Mouse (Mus musculus): ENCODE measurements around the gene Psmb10. TPM values are rescaled to one million over a fixed set of nuclear protein-coding genes. Genes with fewer than 3 reads are reported as not detected.

Psmb10 gene
- polyA plus RNA-seq, 1 experiment from 2014 or later = 93.0 TPM

- no peak overlapping the region for H3K4me2 ChIP-seq (ENCODE audit: low read length)
- no peaks in the 10 kb centered on the region for H3K36me3 ChIP-seq (ENCODE audit: control insufficient read depth, insufficient read depth, low read length)
- H3K9me3 ChIP-seq (ENCODE audit: control insufficient read depth, low read length) = no peaks in the 10 kb centered on the region
- peaks cover 10% of the 10 kb centered on the region for H3K4me1 ChIP-seq (ENCODE audit: control insufficient read depth, insufficient read depth, low read depth, low read length)
- 98% methylated on average over 3 of the region's 3 CpGs for WGBS
- no peak overlapping the region for H3K4me3 ChIP-seq (ENCODE audit: low read length)
- H3K27ac ChIP-seq (ENCODE audit: low read depth, low read length) = no peak overlapping the region
- no peak for ATAC-seq
- no peaks in the 10 kb centered on the region for H3K27me3 ChIP-seq (replicated peaks; ENCODE audit: control insufficient read depth, insufficient read depth, low read length)
- H3K9ac ChIP-seq (ENCODE audit: low read depth, low read length) = no peak overlapping the region
These were observed 7.0 kb downstream of the Psmb10 start for GRCm38 (mm10) chr8:105931271-105931670.

GRCm38 (mm10) chr8:105930602-105931001 is 7.6 kb downstream of the Psmb10 start:
- ATAC-seq = peak; percentile 62
- Histone ChIP-seq H3K4me2 (ENCODE audit: low read length) (no peak overlapping the region), H3K4me1 (ENCODE audit: control insufficient read depth, insufficient read depth, low read depth, low read length) (peaks cover 3% of the 10 kb centered on the region), H3K27me3 (replicated peaks; ENCODE audit: control insufficient read depth, insufficient read depth, low read length) (no peaks in the 10 kb centered on the region), H3K9ac (ENCODE audit: low read depth, low read length) (peak overlapping the region; percentile 56), H3K36me3 (ENCODE audit: control insufficient read depth, insufficient read depth, low read length) (no peaks in the 10 kb centered on the region), H3K27ac (ENCODE audit: low read depth, low read length) (peak overlapping the region; percentile 64; the same call in 1 of the 2 replicates), H3K4me3 (ENCODE audit: low read length) (no peak overlapping the region), H3K9me3 (ENCODE audit: control insufficient read depth, low read length) (no peaks in the 10 kb centered on the region)
- WGBS = 13% methylated on average over 8 of the region's 8 CpGs

GRCm38 (mm10) chr8:105925123-105925522 is 13.1 kb downstream of the Psmb10 start:
- no peaks in the 10 kb centered on the region for H3K9me3 ChIP-seq (ENCODE audit: control insufficient read depth, low read length)
- no peak for ATAC-seq
- no peaks in the 10 kb centered on the region for H3K4me1 ChIP-seq (ENCODE audit: control insufficient read depth, insufficient read depth, low read depth, low read length)
- H3K27me3 ChIP-seq (replicated peaks; ENCODE audit: control insufficient read depth, insufficient read depth, low read length) = no peaks in the 10 kb centered on the region
- no peak overlapping the region for H3K4me3 ChIP-seq (ENCODE audit: low read length)
- no peak overlapping the region for H3K4me2 ChIP-seq (ENCODE audit: low read length)
- 66% methylated on average over 3 of the region's 3 CpGs for whole genome bisulfite sequencing
- no peak overlapping the region for H3K27ac ChIP-seq (ENCODE audit: low read depth, low read length)
- no peaks in the 10 kb centered on the region for H3K36me3 ChIP-seq (ENCODE audit: control insufficient read depth, insufficient read depth, low read length)
- H3K9ac ChIP-seq (ENCODE audit: low read depth, low read length) = no peak overlapping the region

GRCm38 (mm10) chr8:105919390-105919789 is 18.9 kb downstream of the Psmb10 start:
- Histone ChIP-seq H3K36me3 (ENCODE audit: control insufficient read depth, insufficient read depth, low read length) (no peaks in the 10 kb centered on the region), H3K4me2 (ENCODE audit: low read length) (no peak overlapping the region), H3K4me3 (ENCODE audit: low read length) (no peak overlapping the region), H3K4me1 (ENCODE audit: control insufficient read depth, insufficient read depth, low read depth, low read length) (no peaks in the 10 kb centered on the region), H3K9ac (ENCODE audit: low read depth, low read length) (no peak overlapping the region), H3K9me3 (ENCODE audit: control insufficient read depth, low read length) (no peaks in the 10 kb centered on the region), H3K27me3 (replicated peaks; ENCODE audit: control insufficient read depth, insufficient read depth, low read length) (no peaks in the 10 kb centered on the region), H3K27ac (ENCODE audit: low read depth, low read length) (no peak overlapping the region)
- 91% methylated on average over 3 of the region's 3 CpGs for WGBS
- ATAC-seq = no peak

GRCm38 (mm10) chr8:105900941-105901616 is 37.2 kb downstream of the Psmb10 start:
- WGBS = 41% methylated on average over 16 of the region's 16 CpGs
- Histone ChIP-seq H3K4me3 (ENCODE audit: low read length) (peak overlapping the region; percentile 93), H3K4me1 (ENCODE audit: control insufficient read depth, insufficient read depth, low read depth, low read length) (peaks cover 10% of the 10 kb centered on the region), H3K36me3 (ENCODE audit: control insufficient read depth, insufficient read depth, low read length) (no peaks in the 10 kb centered on the region), H3K9me3 (ENCODE audit: control insufficient read depth, low read length) (no peaks in the 10 kb centered on the region), H3K4me2 (ENCODE audit: low read length) (peak overlapping the region; percentile 89), H3K27ac (ENCODE audit: low read depth, low read length) (peak overlapping the region; percentile 90), H3K9ac (ENCODE audit: low read depth, low read length) (peak overlapping the region; percentile 99), H3K27me3 (replicated peaks; ENCODE audit: control insufficient read depth, insufficient read depth, low read length) (no peaks in the 10 kb centered on the region)
- no peak for ATAC-seq

- no peaks in the 10 kb centered on the region for H3K36me3 ChIP-seq (ENCODE audit: control insufficient read depth, insufficient read depth, low read length)
- ATAC-seq = peak; percentile 95
- H3K9ac ChIP-seq (ENCODE audit: low read depth, low read length) = peak within 1 kb of the TSS; percentile 99
- H3K4me3 ChIP-seq (ENCODE audit: low read length) = peak within 1 kb of the TSS; percentile 93
- H3K27me3 ChIP-seq (replicated peaks; ENCODE audit: control insufficient read depth, insufficient read depth, low read length) = no peaks in the 10 kb centered on the region
- no peaks in the 10 kb centered on the region for H3K9me3 ChIP-seq (ENCODE audit: control insufficient read depth, low read length)
- H3K4me1 ChIP-seq (ENCODE audit: control insufficient read depth, insufficient read depth, low read depth, low read length) = peaks cover 10% of the 10 kb centered on the region
- peak within 1 kb of the TSS; percentile 89 for H3K4me2 ChIP-seq (ENCODE audit: low read length)
- peak within 1 kb of the TSS; percentile 90 for H3K27ac ChIP-seq (ENCODE audit: low read depth, low read length)
- under 1% methylated on average over 67 of the region's 68 CpGs for WGBS
These were observed 37.9 kb downstream of the Psmb10 start, which contains the start of gene Pskh1 for GRCm38 (mm10) chr8:105900180-105900940. Pskh1 (plus strand) TSS chr8:105900441.

- H3K4me1 ChIP-seq (ENCODE audit: control insufficient read depth, insufficient read depth, low read depth, low read length) = peaks cover 10% of the 10 kb centered on the region
- no peak overlapping the region for H3K27ac ChIP-seq (ENCODE audit: low read depth, low read length)
- WGBS = 84% methylated on average over 9 of the region's 9 CpGs
- no peaks in the 10 kb centered on the region for H3K27me3 ChIP-seq (replicated peaks; ENCODE audit: control insufficient read depth, insufficient read depth, low read length)
- H3K4me3 ChIP-seq (ENCODE audit: low read length) = no peak overlapping the region
- no peak overlapping the region for H3K9ac ChIP-seq (ENCODE audit: low read depth, low read length)
- H3K4me2 ChIP-seq (ENCODE audit: low read length) = no peak overlapping the region
- no peaks in the 10 kb centered on the region; the same call in 1 of the 2 replicates for H3K36me3 ChIP-seq (ENCODE audit: control insufficient read depth, insufficient read depth, low read length)
- ATAC-seq = no peak
- no peaks in the 10 kb centered on the region for H3K9me3 ChIP-seq (ENCODE audit: control insufficient read depth, low read length)
These were observed 40.3 kb downstream of the Psmb10 start for GRCm38 (mm10) chr8:105897801-105898480.

GRCm38 (mm10) chr8:105893339-105893738 is 44.9 kb downstream of the Psmb10 start, which contains the start of gene Nrn1l:
Nrn1l (plus strand) TSS chr8:105893567.
- Histone ChIP-seq H3K4me2 (ENCODE audit: low read length) (peak within 1 kb of the TSS; percentile 22; the same call in 1 of the 2 replicates), H3K4me1 (ENCODE audit: control insufficient read depth, insufficient read depth, low read depth, low read length) (no peaks in the 10 kb centered on the region), H3K9me3 (ENCODE audit: control insufficient read depth, low read length) (no peaks in the 10 kb centered on the region), H3K4me3 (ENCODE audit: low read length) (no peak within 1 kb of the TSS), H3K9ac (ENCODE audit: low read depth, low read length) (0 out of 2 replicates have a peak within 1 kb of the TSS, but pooled peaks have one; percentile 24), H3K27ac (ENCODE audit: low read depth, low read length) (no peak within 1 kb of the TSS), H3K27me3 (replicated peaks; ENCODE audit: control insufficient read depth, insufficient read depth, low read length) (no peaks in the 10 kb centered on the region), H3K36me3 (ENCODE audit: control insufficient read depth, insufficient read depth, low read length) (peaks cover 38% of the 10 kb centered on the region)
- WGBS = 4% methylated on average over 11 of the region's 11 CpGs
- peak; percentile 90 for ATAC-seq

- H3K27ac ChIP-seq (ENCODE audit: low read depth, low read length) = no peak overlapping the region
- H3K4me2 ChIP-seq (ENCODE audit: low read length) = no peak overlapping the region
- H3K4me3 ChIP-seq (ENCODE audit: low read length) = no peak overlapping the region
- H3K4me1 ChIP-seq (ENCODE audit: control insufficient read depth, insufficient read depth, low read depth, low read length) = no peaks in the 10 kb centered on the region
- no peak overlapping the region for H3K9ac ChIP-seq (ENCODE audit: low read depth, low read length)
- 82% methylated on average over 6 of the region's 6 CpGs for WGBS
- H3K36me3 ChIP-seq (ENCODE audit: control insufficient read depth, insufficient read depth, low read length) = peaks cover 43% of the 10 kb centered on the region
- no peaks in the 10 kb centered on the region for H3K27me3 ChIP-seq (replicated peaks; ENCODE audit: control insufficient read depth, insufficient read depth, low read length)
- H3K9me3 ChIP-seq (ENCODE audit: control insufficient read depth, low read length) = no peaks in the 10 kb centered on the region
- peak; percentile 29; the same call in 1 of the 2 replicates for ATAC-seq
These were observed 45.8 kb downstream of the Psmb10 start for GRCm38 (mm10) chr8:105892432-105892831.
